Mouse (Mus musculus) gastrocnemius, adult 8-10 months (tissue): ENCODE data around the gene Dlg2. TPM values are rescaled to one million over a fixed set of nuclear protein-coding genes. Genes with fewer than 3 reads are reported as not detected.

ENCODE experiments used
- total RNA-seq, 4 experiments: library from RNA; stranded (reverse); gene quantifications; 2 replicates each; pipeline ENCODE4 v1.2.4; 2022

The Dlg2 gene
- total RNA-seq, 4 experiments from 2014 or later = 0.21 to 0.94 (median 0.48) TPM

Other genes with a start within 250 kb of the Dlg2 start
- not detected for gene Ccdc83, start 210.9 kb upstream of the Dlg2 start, total RNA-seq
- gene Sytl2, start 174.4 kb upstream of the Dlg2 start, total RNA-seq = 1 to 10 TPM; 2.1 to 3.8 (median 3.1) TPM
- gene Ccdc89, start 50.1 kb upstream of the Dlg2 start, total RNA-seq = not detected
- gene Crebzf, start 33.9 kb upstream of the Dlg2 start, total RNA-seq = 10 to 100 TPM; 15.3 to 17.7 (median 15.8) TPM
- gene Tmem126a, start 19.4 kb upstream of the Dlg2 start, total RNA-seq = 100 to 1,000 TPM in 3 of 4 experiments, 10 to 100 TPM in 1; 98.1 to 124 (median 119) TPM
- gene Tmem126b, start 671 bp upstream of the Dlg2 start, total RNA-seq = 10 to 100 TPM; 18.6 to 23.7 (median 20.9) TPM